ENCODE assay signal across 9 mouse cellular contexts in genomic region chr17:47065307-47065901, GRCm38 (mm10). TPM values are rescaled to one million over a fixed set of nuclear protein-coding genes. Genes with fewer than 3 reads are reported as not detected.
DNase-seq lines count a peak whose midpoint lies in the region; ATAC-seq and TF ChIP-seq lines count a peak whose summit lies in the region.
"Had no signal": no experiment of that assay in that cellular context is flagged by ENCODE, and none has a peak within 500 bp of the region (broad histone marks: within the 10 kb centered on the region; RNA-seq: fewer than 3 reads in every experiment).

No protein-coding gene starts in this region.

- ATAC-seq in stomach, embryonic 16.5 days (ENCODE audit: insufficient read depth, low FRiP score) = peak; percentile 17; the same call in 1 of the 2 replicates

- DNase-seq in lung, postnatal 10 days = peak; percentile 43
- DNase-seq in lung, adult 2 months = no peak
- DNase-seq in adrenal gland, adult 18-20 months (ENCODE audit: low spot score in 2 of 2) = peak; percentile 65 to 77
- DNase-seq in gastrocnemius, postnatal 10 days = peak; percentile 22
- DNase-seq in layer of hippocampus, postnatal 10 days (ENCODE audit: low spot score in 2 of 2) = no peak
- DNase-seq in right cerebral cortex, postnatal 4 days = no peak

- no peak overlapping the region for H3K9ac ChIP-seq in stomach, embryonic 16.5 days (ENCODE audit: low read length)
- H3K9ac ChIP-seq: neural tube, embryonic 13.5 days had no signal

- no peak for TF ChIP-seq CTCF in lung, adult 2 months (IDR thresholded peaks at IDR 0.05; ENCODE audit: insufficient read depth, low read length)

- H3K4me1 ChIP-seq in lung, adult 2 months (ENCODE audit: control insufficient read depth, insufficient read depth, low read length) = 0 out of 2 replicates have a peak, but pooled peaks cover under 1% of the 10 kb centered on the region
- no peaks in the 10 kb centered on the region for H3K4me1 ChIP-seq in stomach, embryonic 16.5 days (ENCODE audit: control insufficient read depth, insufficient read depth, low read length)
- H3K4me1 ChIP-seq: hindbrain, embryonic 10.5 days; neural tube, embryonic 13.5 days had no signal

- WGBS in lung, adult 2 months = 71% methylated on average over 4 of the region's 4 CpGs
- 71% methylated on average over 4 of the region's 4 CpGs for WGBS in stomach, embryonic 16.5 days

- H3K27me3 ChIP-seq in stomach, embryonic 16.5 days (ENCODE audit: control insufficient read depth, insufficient read depth, low read length) = no peaks in the 10 kb centered on the region
- H3K27me3 ChIP-seq: neural tube, embryonic 13.5 days had no signal

- no peaks in the 10 kb centered on the region for H3K9me3 ChIP-seq in stomach, embryonic 16.5 days (replicated peaks; ENCODE audit: control insufficient read depth, low read length)
- H3K9me3 ChIP-seq: neural tube, embryonic 13.5 days had no signal

- no peak overlapping the region for H3K4me3 ChIP-seq in lung, adult 2 months (replicated peaks; ENCODE audit: extremely low read depth, low read depth, low read length)
- no peak overlapping the region for H3K4me3 ChIP-seq in stomach, embryonic 16.5 days (replicated peaks; ENCODE audit: low read length)
- H3K4me3 ChIP-seq: hindbrain, embryonic 10.5 days; neural tube, embryonic 13.5 days had no signal

- H3K4me2 ChIP-seq in stomach, embryonic 16.5 days (ENCODE audit: low read depth, low read length) = no peak overlapping the region
- H3K4me2 ChIP-seq: neural tube, embryonic 13.5 days had no signal

- TF ChIP-seq POLR2A in lung, adult 2 months (IDR thresholded peaks at IDR 0.05; ENCODE audit: borderline replicate concordance, extremely low read depth, low read depth, low read length) = no peak

- no peaks in the 10 kb centered on the region for H3K36me3 ChIP-seq in stomach, embryonic 16.5 days (ENCODE audit: control insufficient read depth, insufficient read depth, low read length)
- H3K36me3 ChIP-seq: hindbrain, embryonic 10.5 days; neural tube, embryonic 13.5 days had no signal

- H3K27ac ChIP-seq in stomach, embryonic 16.5 days (ENCODE audit: low read length) = no peak overlapping the region
- H3K27ac ChIP-seq: hindbrain, embryonic 10.5 days; neural tube, embryonic 13.5 days had no signal

RNA-seq across cellular contexts. Expression of gene Ubr2, which starts 55.0 kb away (rescaled TPM):
- polyA plus RNA-seq in lung, adult 2 months (2012; rRNA removed) = 27.0 and 31.2 TPM in 2 replicates
- 10 to 100 TPM; 62.1 to 87.8 TPM for total RNA-seq in adrenal gland, adult 18-20 months (2021)
- total RNA-seq in gastrocnemius, postnatal 10 days (2021) = 10 to 100 TPM; 31.3 to 36.7 TPM
- 12.4 and 14.4 TPM in 2 replicates for polyA plus RNA-seq in stomach, embryonic 16.5 days (2015; fragmentation: Nextera tagmentation; extraction: Ambion mirVana)
- total RNA-seq in layer of hippocampus, postnatal 10 days (2021) = 10 to 100 TPM; 49.8 to 52.2 TPM

Comparison
In these comparisons a context has a peak if more than half of its experiments do, and no peak if none do; other contexts are left out.
1. DNase-seq: peak in lung, postnatal 10 days (single experiment), adrenal gland, adult 18-20 months (2 of 2) and gastrocnemius, postnatal 10 days (single experiment); none in lung, adult 2 months (single experiment), layer of hippocampus, postnatal 10 days (0 of 2) and right cerebral cortex, postnatal 4 days (single experiment).